Mouse (Mus musculus) hindbrain, embryonic 11.5 days (tissue): ENCODE data around the gene Map3k5. TPM values are rescaled to one million over a fixed set of nuclear protein-coding genes. Genes with fewer than 3 reads are reported as not detected.
A peak's percentile ranks its signal among the peaks of the same experiment; 100 is the strongest.

Experiments
- ATAC-seq: fragments of 200-750 bp; cut with Nextera tagmentation; 2 replicates; pipeline ENCODE4 v1.8.0; 2017; ENCODE audit warnings: mild to moderate bottlenecking, moderate TSS enrichment, moderate library complexity; ENCODE audit not compliant: low FRiP score
- DNase-seq: peaks from one replicate; pipeline ENCODE4 v3.0.0-alpha.2; 2015; ENCODE audit warnings: low spot score
- H3K27ac ChIP-seq: fragments of 300-500 bp; sonication (generic); 2 replicates; pipeline ENCODE4 v1.5.1; 2014; ENCODE audit warnings: mild to moderate bottlenecking, low read depth, low read length
- H3K27me3 ChIP-seq: fragments of 300-500 bp; sonication (generic); 2 replicates; pipeline ENCODE4 v1.6.1; 2014; ENCODE audit warnings: mild to moderate bottlenecking, low read length, moderate library complexity, mixed read lengths; ENCODE audit not compliant: control insufficient read depth, insufficient read depth
- H3K36me3 ChIP-seq: fragments of 300-500 bp; sonication (generic); 2 replicates; pipeline ENCODE4 v1.6.1; 2014; ENCODE audit warnings: mild to moderate bottlenecking, low read length, moderate library complexity, mixed read lengths; ENCODE audit not compliant: control insufficient read depth, insufficient read depth
- H3K4me1 ChIP-seq: fragments of 300-500 bp; sonication (generic); replicated peaks from 2 replicates; pipeline ENCODE4 v1.6.1; 2014; ENCODE audit warnings: low read length, mixed read lengths; ENCODE audit not compliant: control insufficient read depth, insufficient read depth
- H3K4me2 ChIP-seq: fragments of 300-500 bp; sonication (generic); replicated peaks from 2 replicates; pipeline ENCODE4 v1.6.1; 2014; ENCODE audit warnings: mild to moderate bottlenecking, low read depth, low read length
- H3K4me3 ChIP-seq: fragments of 300-500 bp; sonication (generic); 2 replicates; pipeline ENCODE4 v1.5.1; 2014; ENCODE audit warnings: low read depth, low read length
- H3K9ac ChIP-seq: fragments of 300-500 bp; sonication (generic); 2 replicates; pipeline ENCODE4 v1.6.1; 2014; ENCODE audit warnings: low read depth, low read length
- H3K9me3 ChIP-seq: fragments of 300-500 bp; sonication (generic); 2 replicates; pipeline ENCODE4 v1.6.1; 2016; ENCODE audit warnings: low read length; ENCODE audit not compliant: control insufficient read depth
- WGBS: fragments of 180-500 bp; shearing (Covaris S2); extraction: QIAGEN DNeasy Blood & Tissue Kit; methylation state at CpG from one replicate; pipeline ENCODE4 v1.1.7; 2014; 5-methylcytosine and 5-hydroxymethylcytosine counted together
- polyA plus RNA-seq: library from polyadenylated mRNA; unstranded; fragments of >200 nt; fragmentation: Nextera tagmentation; extraction: Ambion mirVana; gene quantifications from 2 replicates; pipeline ENCODE4 v1.2.1, GENCODE M21; 2014

Map3k5 gene
- polyA plus RNA-seq, 1 experiment from 2014 or later = 0.66 TPM

DNA sequence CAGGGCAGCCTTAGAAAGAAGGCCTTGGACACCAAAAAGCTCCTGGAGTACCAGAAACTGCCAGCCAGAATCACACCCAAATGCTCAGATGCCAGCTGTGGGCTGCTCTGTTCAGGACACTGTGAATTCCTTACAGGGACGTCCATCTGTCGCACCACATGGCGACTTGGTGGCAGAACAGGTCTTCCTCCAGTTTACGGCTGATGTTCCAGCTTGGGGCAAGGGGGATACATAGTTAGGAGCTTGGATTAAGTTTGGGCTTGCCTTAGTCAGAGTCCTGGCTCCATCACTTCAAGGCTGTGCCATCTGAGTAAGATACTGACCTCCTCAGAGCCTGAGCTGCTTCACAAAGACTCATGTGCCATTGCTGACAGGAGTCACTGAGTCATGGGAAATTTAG is 187.7 kb downstream of the Map3k5 start:
- no peak overlapping the region for H3K27ac ChIP-seq
- no peak overlapping the region for H3K9ac ChIP-seq
- H3K4me1 ChIP-seq = no peaks in the 10 kb centered on the region
- no peaks in the 10 kb centered on the region for H3K36me3 ChIP-seq
- H3K4me3 ChIP-seq = no peak overlapping the region
- H3K4me2 ChIP-seq = no peak overlapping the region
- H3K27me3 ChIP-seq = no peaks in the 10 kb centered on the region
- 91% methylated on average over 4 of the region's 4 CpGs for WGBS
- no peak for ATAC-seq
- DNase-seq = no peak
- no peaks in the 10 kb centered on the region for H3K9me3 ChIP-seq

GRCm38 (mm10) chr10:20123401-20123800 is 189.1 kb downstream of the Map3k5 start:
- Histone ChIP-seq H3K9ac (no peak overlapping the region), H3K4me1 (no peaks in the 10 kb centered on the region), H3K4me3 (no peak overlapping the region), H3K36me3 (no peaks in the 10 kb centered on the region), H3K27me3 (no peaks in the 10 kb centered on the region), H3K27ac (no peak overlapping the region), H3K4me2 (no peak overlapping the region), H3K9me3 (no peaks in the 10 kb centered on the region)
- no peak for ATAC-seq
- no peak for DNase-seq
- 65% methylated on average over 9 of the region's 9 CpGs for WGBS

GRCm38 (mm10) chr10:20124576-20124975 is 190.3 kb downstream of the Map3k5 start:
- no peak overlapping the region for H3K9ac ChIP-seq
- no peaks in the 10 kb centered on the region for H3K27me3 ChIP-seq
- no peaks in the 10 kb centered on the region for H3K4me1 ChIP-seq
- no peak overlapping the region for H3K4me2 ChIP-seq
- no peaks in the 10 kb centered on the region for H3K36me3 ChIP-seq
- DNase-seq (no peak), ATAC-seq (no peak)
- WGBS = 88% methylated on average over 12 of the region's 12 CpGs
- no peak overlapping the region for H3K27ac ChIP-seq
- H3K4me3 ChIP-seq = no peak overlapping the region
- no peaks in the 10 kb centered on the region for H3K9me3 ChIP-seq

DNA sequence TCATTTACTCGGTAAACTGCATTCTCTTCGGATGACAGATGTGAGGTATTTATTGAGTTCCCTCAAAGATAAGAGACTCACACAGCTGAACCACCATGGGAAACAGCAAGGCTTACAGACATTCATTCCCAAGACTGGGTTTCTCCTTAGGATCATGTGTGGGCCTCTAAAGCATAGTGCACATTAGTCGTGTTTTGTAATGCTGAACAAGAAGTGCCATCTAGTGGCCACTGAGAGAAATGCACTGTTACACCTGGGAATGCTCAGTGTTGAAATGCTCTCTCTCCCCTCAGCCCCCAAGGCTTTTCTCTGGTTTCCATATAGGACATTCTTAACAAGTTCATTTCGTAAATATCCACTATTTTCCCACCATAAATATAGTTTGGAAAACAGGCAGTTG is 191.0 kb downstream of the Map3k5 start:
- H3K36me3 ChIP-seq = no peaks in the 10 kb centered on the region
- H3K9ac ChIP-seq = no peak overlapping the region
- no peaks in the 10 kb centered on the region for H3K27me3 ChIP-seq
- peak; percentile 49; the same call in 1 of the 2 replicates for ATAC-seq
- H3K27ac ChIP-seq = no peak overlapping the region
- no peaks in the 10 kb centered on the region for H3K9me3 ChIP-seq
- H3K4me2 ChIP-seq = no peak overlapping the region
- 55% methylated on average over 4 of the region's 4 CpGs for WGBS
- H3K4me3 ChIP-seq = no peak overlapping the region
- peak; percentile 70 for DNase-seq
- no peaks in the 10 kb centered on the region for H3K4me1 ChIP-seq

DNA sequence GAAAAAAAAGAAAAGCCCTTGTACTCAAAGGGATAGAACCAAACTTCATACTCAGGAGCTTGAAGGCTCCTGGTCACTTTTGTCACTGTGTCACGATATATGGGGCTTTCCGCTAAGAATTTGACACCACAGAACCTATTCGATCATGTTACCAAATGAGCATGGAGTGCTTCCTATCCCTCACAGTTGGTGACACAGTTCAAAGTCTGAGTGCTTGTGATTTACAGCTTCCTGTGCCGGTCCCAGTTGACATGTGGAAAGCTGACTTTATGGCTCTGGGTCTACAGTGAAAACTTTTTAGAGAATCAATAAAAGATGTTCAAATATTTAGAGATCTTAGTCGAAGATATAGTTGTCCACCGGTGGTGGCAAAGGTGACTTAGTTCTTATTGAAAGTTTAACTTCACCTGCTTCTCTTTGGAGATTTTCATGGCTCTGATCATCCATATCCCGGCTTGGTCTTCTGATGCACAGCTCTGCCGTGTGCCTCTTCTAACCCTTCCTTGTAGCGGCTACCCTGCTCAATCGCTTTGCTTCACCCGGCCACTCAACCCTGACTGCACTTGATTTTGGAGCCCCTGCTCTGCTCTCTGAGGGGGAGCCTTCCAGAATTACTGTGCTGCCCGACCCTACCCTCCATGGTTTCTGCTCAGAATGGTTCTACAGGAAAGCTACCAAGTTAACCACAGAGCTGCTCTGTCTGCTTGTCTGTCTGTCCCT is 198.8 kb downstream of the Map3k5 start:
- ATAC-seq = no peak
- Histone ChIP-seq H3K36me3 (no peaks in the 10 kb centered on the region), H3K9me3 (no peaks in the 10 kb centered on the region), H3K27me3 (no peaks in the 10 kb centered on the region), H3K4me2 (no peak overlapping the region), H3K27ac (no peak overlapping the region), H3K4me3 (no peak overlapping the region), H3K9ac (no peak overlapping the region), H3K4me1 (no peaks in the 10 kb centered on the region)
- no peak for DNase-seq
- WGBS = 89% methylated on average over 12 of the region's 12 CpGs

DNA sequence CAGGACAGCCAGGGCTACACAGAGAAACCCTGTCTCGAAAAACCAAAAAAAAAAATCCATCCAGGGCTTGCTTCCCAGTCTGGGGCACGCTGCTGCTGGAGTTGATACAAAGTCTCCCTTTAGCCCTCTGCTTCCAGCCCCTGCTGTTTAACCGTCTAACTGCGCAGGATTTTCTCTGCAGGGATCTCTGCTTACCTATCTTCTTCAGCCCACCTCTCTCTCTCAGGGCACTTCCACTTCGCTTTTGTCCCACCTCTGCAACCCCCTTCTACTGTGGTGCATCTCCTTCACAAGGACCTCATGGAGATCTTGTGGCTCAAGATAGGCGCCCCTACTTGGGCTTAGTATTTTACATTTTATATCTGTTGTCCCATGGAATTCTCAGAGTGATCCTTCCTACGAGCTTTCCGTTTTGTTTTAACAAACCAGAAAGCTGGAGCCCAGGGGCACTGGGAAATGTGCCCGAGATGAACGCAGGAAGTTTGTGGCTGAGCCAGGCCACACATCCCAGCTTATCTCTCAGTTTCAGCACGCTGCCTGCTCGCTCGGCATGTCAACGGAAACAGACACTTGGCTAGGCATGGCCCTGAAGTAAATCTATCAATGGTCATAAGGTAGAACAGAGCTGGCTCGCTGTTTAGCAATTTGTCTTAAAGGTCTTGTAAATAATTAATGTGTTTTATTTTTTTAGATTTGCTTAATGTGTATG is 201.2 kb downstream of the Map3k5 start:
- 85% methylated on average over 15 of the region's 15 CpGs for WGBS
- no peak for DNase-seq
- H3K4me1 ChIP-seq = no peaks in the 10 kb centered on the region

GRCm38 (mm10) chr10:20136505-20136904 is 202.2 kb downstream of the Map3k5 start:
- Histone ChIP-seq H3K27ac (no peak overlapping the region), H3K4me1 (no peaks in the 10 kb centered on the region), H3K36me3 (no peaks in the 10 kb centered on the region), H3K9ac (no peak overlapping the region), H3K9me3 (no peaks in the 10 kb centered on the region), H3K4me3 (no peak overlapping the region), H3K27me3 (no peaks in the 10 kb centered on the region), H3K4me2 (no peak overlapping the region)
- DNase-seq = no peak
- ATAC-seq = no peak
- WGBS = 97% methylated on average over 1 of the region's 1 CpGs

More for the DNA sequence above, 201.2 kb downstream of the Map3k5 start:
- Histone ChIP-seq H3K27me3 (no peaks in the 10 kb centered on the region), H3K9me3 (no peaks in the 10 kb centered on the region), H3K4me2 (no peak overlapping the region), H3K27ac (no peak overlapping the region), H3K9ac (no peak overlapping the region), H3K4me3 (no peak overlapping the region), H3K36me3 (no peaks in the 10 kb centered on the region)
- ATAC-seq = no peak

- no peaks in the 10 kb centered on the region for H3K9me3 ChIP-seq
- H3K4me3 ChIP-seq = no peak overlapping the region
- no peak overlapping the region for H3K4me2 ChIP-seq
- no peaks in the 10 kb centered on the region for H3K27me3 ChIP-seq
- no peaks in the 10 kb centered on the region for H3K4me1 ChIP-seq
- WGBS = 52% methylated on average over 17 of the region's 17 CpGs
- no peak overlapping the region for H3K9ac ChIP-seq
- H3K36me3 ChIP-seq = no peaks in the 10 kb centered on the region
- ATAC-seq (no peak), DNase-seq (no peak)
- no peak overlapping the region for H3K27ac ChIP-seq
Observed at GRCm38 (mm10) chr10:20141376-20141775, 207.1 kb downstream of the Map3k5 start.
